Mouse (Mus musculus): ENCODE data around the gene Cmas.

Cmas gene

GRCm38 (mm10) chr6:142793468-142793867, 37.0 kb downstream of the Cmas start:
- peak; percentile 33 for DNase-seq (ENCODE audit: low read depth, low spot score)

GRCm38 (mm10) chr6:142795087-142795486, 38.6 kb downstream of the Cmas start:
- DNase-seq (ENCODE audit: low read depth, low spot score) = no peak

- DNase-seq (ENCODE audit: low read depth, low spot score) = no peak
These were observed 39.4 kb downstream of the Cmas start for GRCm38 (mm10) chr6:142795655-142796441.

GRCm38 (mm10) chr6:142797996-142798395, 41.5 kb downstream of the Cmas start:
- DNase-seq (ENCODE audit: low read depth, low spot score) = no peak

GRCm38 (mm10) chr6:142798837-142799236, 42.4 kb downstream of the Cmas start:
- DNase-seq (ENCODE audit: low read depth, low spot score) = no peak

- DNase-seq (ENCODE audit: low read depth, low spot score) = no peak
These were observed 43.4 kb downstream of the Cmas start for GRCm38 (mm10) chr6:142799704-142800374.

- DNase-seq (ENCODE audit: low read depth, low spot score) = no peak
These were observed 45.2 kb downstream of the Cmas start for GRCm38 (mm10) chr6:142801687-142802086.

GRCm38 (mm10) chr6:142802617-142803525, 46.4 kb downstream of the Cmas start:
- DNase-seq (ENCODE audit: low read depth, low spot score) = peak; percentile 21

GRCm38 (mm10) chr6:142804402-142804801, 47.9 kb downstream of the Cmas start, which contains the start of gene Sult6b2:
TSS of gene Sult6b2 (minus strand) at chr6:142804502.
- no peak for DNase-seq (ENCODE audit: low read depth, low spot score)

- no peak for DNase-seq (ENCODE audit: low read depth, low spot score)
These were observed 49.8 kb downstream of the Cmas start for GRCm38 (mm10) chr6:142806326-142806725.

GRCm38 (mm10) chr6:142809373-142810098, 53.0 kb downstream of the Cmas start:
- no peak for DNase-seq (ENCODE audit: low read depth, low spot score)

GRCm38 (mm10) chr6:142810239-142810638, 53.8 kb downstream of the Cmas start:
- no peak for DNase-seq (ENCODE audit: low read depth, low spot score)

- DNase-seq (ENCODE audit: low read depth, low spot score) = no peak
These were observed 56.5 kb downstream of the Cmas start for GRCm38 (mm10) chr6:142812969-142813368.

GRCm38 (mm10) chr6:142814011-142814410, 57.5 kb downstream of the Cmas start:
- no peak for DNase-seq (ENCODE audit: low read depth, low spot score)

- DNase-seq (ENCODE audit: low read depth, low spot score) = peak; percentile 91
These were observed 58.0 kb downstream of the Cmas start for GRCm38 (mm10) chr6:142814495-142814921.

- DNase-seq (ENCODE audit: low read depth, low spot score) = no peak
These were observed 59.0 kb downstream of the Cmas start for GRCm38 (mm10) chr6:142815513-142815912.

GRCm38 (mm10) chr6:142818306-142818705, 61.8 kb downstream of the Cmas start:
- no peak for DNase-seq (ENCODE audit: low read depth, low spot score)

GRCm38 (mm10) chr6:142823008-142823787, 66.7 kb downstream of the Cmas start:
- DNase-seq (ENCODE audit: low read depth, low spot score) = no peak

All from mesoderm, embryonic 11.5 days (tissue).